Mouse (Mus musculus) left cerebral cortex, adult 9 months (tissue): ENCODE measurements around the gene Sytl2.
A peak's percentile ranks its signal among the peaks of the same experiment; 100 is the strongest.

Experiments
- DNase-seq, 2 experiments: peaks; one replicate each; pipeline ENCODE4 v3.0.0; 2022; ENCODE audit warnings: low spot score in 2 of 2

The Sytl2 gene

GRCm38 (mm10) chr7:90301942-90302646 is at the start of gene Sytl2:
Sytl2 (plus strand) TSS chr7:90302252.
- peak in 1 of 2 experiments; percentile 13 for DNase-seq

- DNase-seq = peak in 1 of 2 experiments; percentile 13
Observed at GRCm38 (mm10) chr7:90252946-90253345, 49.1 kb upstream of the Sytl2 start.

GRCm38 (mm10) chr7:90258701-90259100 is 43.4 kb upstream of the Sytl2 start:
- no peak for DNase-seq

- no peak for DNase-seq
Observed at GRCm38 (mm10) chr7:90259899-90260298, 42.2 kb upstream of the Sytl2 start.

- no peak for DNase-seq
Observed at GRCm38 (mm10) chr7:90261902-90262599, 40.0 kb upstream of the Sytl2 start.

GRCm38 (mm10) chr7:90265289-90265970 is 36.6 kb upstream of the Sytl2 start, which contains the start of gene Ccdc83:
Ccdc83 (minus strand) TSS chr7:90265777.
- DNase-seq = peak; percentile 42 to 85

GRCm38 (mm10) chr7:90270141-90270540 is 31.9 kb upstream of the Sytl2 start:
- no peak for DNase-seq

GRCm38 (mm10) chr7:90274561-90275100 is 27.4 kb upstream of the Sytl2 start:
- no peak for DNase-seq

GRCm38 (mm10) chr7:90277246-90277645 is 24.8 kb upstream of the Sytl2 start:
- no peak for DNase-seq

- DNase-seq = no peak
Observed at GRCm38 (mm10) chr7:90277769-90278168, 24.3 kb upstream of the Sytl2 start.

- DNase-seq = no peak
Observed at GRCm38 (mm10) chr7:90279136-90279535, 22.9 kb upstream of the Sytl2 start.

GRCm38 (mm10) chr7:90280274-90280875 is 21.7 kb upstream of the Sytl2 start:
- peak in 1 of 2 experiments; percentile 38 for DNase-seq

- DNase-seq = no peak
Observed at GRCm38 (mm10) chr7:90280878-90281277, 21.2 kb upstream of the Sytl2 start.

- DNase-seq = no peak
Observed at GRCm38 (mm10) chr7:90281759-90282546, 20.1 kb upstream of the Sytl2 start.

GRCm38 (mm10) chr7:90282786-90283185 is 19.3 kb upstream of the Sytl2 start:
- no peak for DNase-seq

- DNase-seq = no peak
Observed at GRCm38 (mm10) chr7:90284793-90285192, 17.3 kb upstream of the Sytl2 start.

GRCm38 (mm10) chr7:90291885-90292284 is 10.2 kb upstream of the Sytl2 start:
- DNase-seq = no peak

- DNase-seq = no peak
Observed at GRCm38 (mm10) chr7:90302647-90303552, 848 bp downstream of the Sytl2 start.

GRCm38 (mm10) chr7:90306079-90306478 is 4.0 kb downstream of the Sytl2 start:
- DNase-seq = no peak

- DNase-seq = no peak
Observed at GRCm38 (mm10) chr7:90306968-90307367, 4.9 kb downstream of the Sytl2 start.
